Mouse (Mus musculus) skeletal muscle tissue, postnatal 0 days (tissue): ENCODE measurements around the gene Mylk3. TPM values are rescaled to one million over a fixed set of nuclear protein-coding genes. Genes with fewer than 3 reads are reported as not detected.

ENCODE experiments used
- polyA plus RNA-seq: library from polyadenylated mRNA; unstranded; fragments of >200 nt; fragmentation: Nextera tagmentation; extraction: Ambion mirVana; gene quantifications from 2 replicates; pipeline ENCODE4 v1.2.1, GENCODE M21; 2015

Gene Mylk3
- 4.8 and 4.9 TPM in 2 replicates for polyA plus RNA-seq

DNA sequence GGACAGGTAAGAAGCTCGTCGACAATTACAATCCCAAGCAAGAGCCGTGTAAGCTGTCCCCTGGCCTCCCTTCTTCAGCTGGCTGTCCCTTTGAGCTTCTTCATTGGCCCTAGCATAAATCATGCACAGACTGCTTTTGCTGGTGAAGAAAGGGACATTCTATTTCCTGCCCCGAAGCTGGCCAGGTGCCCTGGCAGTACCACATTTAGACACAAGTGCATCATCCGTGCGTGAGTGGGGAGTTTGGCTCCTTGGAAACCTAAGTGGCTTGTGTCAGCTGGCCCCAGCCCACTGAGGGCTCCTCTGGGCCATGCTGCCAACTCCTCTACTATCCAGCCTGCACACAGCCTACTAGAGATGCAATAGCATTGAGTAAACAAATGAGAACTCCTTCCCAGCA is at the start of gene Mylk3:
Gene Mylk3, minus strand, starts transcription at position 141 of the 400 bp plus-strand sequence.

DNA sequence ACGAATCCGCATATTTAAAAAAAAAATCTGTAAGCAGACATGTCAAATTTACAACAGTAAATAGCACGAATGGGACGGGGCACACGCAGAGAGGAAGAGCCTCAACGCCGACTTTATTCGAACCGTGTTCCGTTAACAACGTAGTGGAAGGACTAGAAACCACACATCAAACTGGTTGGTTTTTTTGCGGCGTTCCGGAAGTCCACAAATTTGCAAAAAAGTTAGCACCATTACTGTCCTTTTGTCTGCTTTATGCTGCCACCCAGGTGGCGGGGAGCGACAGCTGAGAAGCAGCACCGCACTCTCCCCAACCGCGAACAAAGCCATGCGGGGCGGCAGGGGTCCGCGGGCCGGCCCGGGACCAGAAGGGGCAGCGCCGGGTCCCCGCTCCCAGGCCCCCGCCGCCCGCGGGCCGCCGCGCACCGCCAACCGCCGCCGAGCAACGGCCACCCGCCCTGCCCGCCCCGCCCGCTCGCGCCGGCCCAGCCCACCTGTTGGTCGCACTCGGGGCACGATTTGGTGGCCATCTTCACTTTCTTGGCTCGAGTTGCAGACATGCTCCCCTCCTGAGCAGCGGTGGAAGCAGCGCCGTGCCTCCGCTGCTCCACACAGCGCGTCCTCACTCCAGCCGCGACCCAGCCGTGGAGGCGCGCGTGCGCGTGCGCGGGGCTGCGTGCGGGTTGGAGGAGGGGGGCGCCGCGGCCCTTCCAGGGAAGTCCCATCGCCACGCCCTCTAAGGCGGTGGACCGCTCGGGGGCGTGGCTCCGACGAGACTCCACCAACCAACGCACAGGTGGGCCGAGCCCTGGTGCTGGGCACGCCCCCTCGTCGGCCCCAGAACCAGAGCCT is 46.2 kb upstream of the Mylk3 start, which contains the start of gene 4921524J17Rik:
Gene 4921524J17Rik, minus strand, starts transcription at position 666 of the 849 bp plus-strand sequence.

DNA sequence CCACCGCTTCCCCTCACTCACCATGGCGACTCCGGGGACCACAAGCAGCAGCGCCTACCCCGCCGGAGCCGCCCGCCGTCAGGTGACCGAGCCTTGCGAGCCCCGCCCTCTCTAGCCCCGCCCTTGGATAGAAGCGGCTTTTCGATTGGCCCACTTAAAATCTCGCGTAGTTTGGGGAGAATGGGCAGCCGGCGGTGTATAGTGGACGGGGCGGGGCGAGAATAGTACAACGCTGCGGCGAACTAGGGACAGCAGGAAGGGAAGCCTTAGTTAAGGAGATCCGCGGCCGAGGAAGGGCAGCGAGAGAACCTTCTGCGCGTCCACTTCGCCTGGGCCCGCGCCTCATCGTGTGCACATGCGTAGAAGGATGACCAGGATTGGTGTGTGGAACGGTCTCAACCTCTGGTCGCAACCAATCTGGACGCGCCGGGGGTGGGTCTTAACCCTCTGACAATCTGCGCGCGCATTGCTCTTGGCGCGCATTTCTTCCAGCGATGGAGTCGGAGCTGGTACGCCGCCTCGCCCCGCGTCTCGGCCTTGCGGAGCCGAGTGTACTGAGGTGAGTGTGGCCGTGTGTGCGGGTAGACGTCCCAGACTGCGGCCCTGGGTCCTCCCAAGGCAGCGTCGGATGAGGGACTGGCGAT is 86.6 kb downstream of the Mylk3 start, which contains the start of the genes Orc6 and Vps35:
Gene Orc6, plus strand, starts transcription at position 199 of the 644 bp plus-strand sequence.
Gene Vps35, minus strand, starts transcription at position 369 of the 644 bp plus-strand sequence.

Other genes with a start within 250 kb of the Mylk3 start
- not detected in 2 replicates for gene Cks1brt, start 234.4 kb downstream of the Mylk3 start, polyA plus RNA-seq
- not detected in 2 replicates for gene Olfr371, start 160.4 kb downstream of the Mylk3 start, polyA plus RNA-seq
- 30.1 and 31.3 TPM in 2 replicates for gene Orc6, start 86.7 kb downstream of the Mylk3 start, polyA plus RNA-seq
- gene Vps35, start 86.5 kb downstream of the Mylk3 start, polyA plus RNA-seq = 73.6 and 78.5 TPM in 2 replicates
- 61.3 and 66.2 TPM in 2 replicates for gene 4921524J17Rik, start 46.5 kb upstream of the Mylk3 start, polyA plus RNA-seq
- gene Gpt2, start 106.2 kb upstream of the Mylk3 start, polyA plus RNA-seq = 18.9 and 22.0 TPM in 2 replicates
- 142 and 143 TPM in 2 replicates for gene Dnaja2, start 169.0 kb upstream of the Mylk3 start, polyA plus RNA-seq